Mouse (Mus musculus) ES-E14 (cell line): ENCODE data around the gene 2610028H24Rik.

Experiments
- HCFC1 ChIP-seq: IDR thresholded peaks from 2 replicates; pipeline ENCODE4 v1.6.1; 2012; ENCODE audit warnings: low read length, inconsistent platforms, borderline replicate concordance; ENCODE audit not compliant: insufficient read depth
- ZC3H11A ChIP-seq: IDR thresholded peaks from 2 replicates; pipeline ENCODE4 v1.6.1; 2012; ENCODE audit warnings: low read depth, mild to moderate bottlenecking, inconsistent platforms, low read length, borderline replicate concordance
- ZNF384 ChIP-seq: IDR thresholded peaks from 2 replicates; pipeline ENCODE4 v1.6.1; 2012; ENCODE audit warnings: low read depth, low read length, inconsistent platforms

GRCm38 (mm10) chr10:76486302-76486701, 37.4 kb downstream of the 2610028H24Rik start:
- no peak for TF ChIP-seq HCFC1
- no peak for TF ChIP-seq ZNF384
- TF ChIP-seq ZC3H11A = no peak
